Mouse (Mus musculus): Measurements from ENCODE around the gene Fbxw11. TPM values are rescaled to one million over a fixed set of nuclear protein-coding genes. Genes with fewer than 3 reads are reported as not detected.
"Not testable (repeated sequence)": the region's sequence is repeated elsewhere in the genome, so short reads cannot be mapped to it uniquely, and the experiment has no call there.

The Fbxw11 gene
- polyA plus RNA-seq, 1 experiment from 2014 or later, result 114 TPM

GRCm38 (mm10) chr11:32694322-32695003 lies 51.9 kb downstream of the Fbxw11 start:
- DNase-seq (ENCODE audit: low spot score); ATAC-seq (ENCODE audit: low FRiP score); H3K9me3 ChIP-seq (ENCODE audit: control insufficient read depth, low read length); H3K4me2 ChIP-seq (replicated peaks); H3K4me3 ChIP-seq (replicated peaks; ENCODE audit: low read length); H3K27me3 ChIP-seq (ENCODE audit: control insufficient read depth, insufficient read depth, low read length); H3K9ac ChIP-seq; H3K4me1 ChIP-seq (replicated peaks; ENCODE audit: control insufficient read depth, insufficient read depth, low read length); H3K27ac ChIP-seq; H3K36me3 ChIP-seq (replicated peaks; ENCODE audit: control insufficient read depth, insufficient read depth): not testable (repeated sequence)
- WGBS, result 60% methylated on average over 9 of the region's 9 CpGs

GRCm38 (mm10) chr11:32696446-32697090 lies 54.0 kb downstream of the Fbxw11 start:
- no peak overlapping the region for H3K27ac ChIP-seq
- H3K4me1 ChIP-seq (replicated peaks; ENCODE audit: control insufficient read depth, insufficient read depth, low read length), result peaks cover 7% of the 10 kb centered on the region; the same call in 1 of the 2 replicates
- WGBS, result 46% methylated on average over 2 of the region's 2 CpGs
- H3K9ac ChIP-seq, result no peak overlapping the region
- H3K9me3 ChIP-seq (ENCODE audit: control insufficient read depth, low read length), result no peaks in the 10 kb centered on the region
- ATAC-seq (ENCODE audit: low FRiP score), result no peak
- H3K4me2 ChIP-seq (replicated peaks), result no peak overlapping the region
- no peak for DNase-seq (ENCODE audit: low spot score)
- H3K27me3 ChIP-seq (ENCODE audit: control insufficient read depth, insufficient read depth, low read length), result no peaks in the 10 kb centered on the region
- no peak overlapping the region for H3K4me3 ChIP-seq (replicated peaks; ENCODE audit: low read length)
- H3K36me3 ChIP-seq (replicated peaks; ENCODE audit: control insufficient read depth, insufficient read depth), result no peaks in the 10 kb centered on the region

- H3K4me1 ChIP-seq (replicated peaks; ENCODE audit: control insufficient read depth, insufficient read depth, low read length), result peaks cover 7% of the 10 kb centered on the region; the same call in 1 of the 2 replicates
- no peaks in the 10 kb centered on the region for H3K36me3 ChIP-seq (replicated peaks; ENCODE audit: control insufficient read depth, insufficient read depth)
- H3K27me3 ChIP-seq (ENCODE audit: control insufficient read depth, insufficient read depth, low read length), result no peaks in the 10 kb centered on the region
- WGBS, result 77% methylated on average over 3 of the region's 3 CpGs
- H3K4me3 ChIP-seq (replicated peaks; ENCODE audit: low read length), result no peak overlapping the region
- H3K9me3 ChIP-seq (ENCODE audit: control insufficient read depth, low read length), result no peaks in the 10 kb centered on the region
- ATAC-seq (ENCODE audit: low FRiP score) (no peak), DNase-seq (ENCODE audit: low spot score) (no peak)
- H3K9ac ChIP-seq, result no peak overlapping the region
- H3K27ac ChIP-seq, result no peak overlapping the region
- no peak overlapping the region for H3K4me2 ChIP-seq (replicated peaks)
These were observed 55.2 kb downstream of the Fbxw11 start for GRCm38 (mm10) chr11:32697695-32698094.

GRCm38 (mm10) chr11:32699913-32700493 lies 57.5 kb downstream of the Fbxw11 start:
- no peaks in the 10 kb centered on the region for H3K27me3 ChIP-seq (ENCODE audit: control insufficient read depth, insufficient read depth, low read length)
- H3K4me2 ChIP-seq (replicated peaks), result no peak overlapping the region
- peaks cover 7% of the 10 kb centered on the region; the same call in 1 of the 2 replicates for H3K4me1 ChIP-seq (replicated peaks; ENCODE audit: control insufficient read depth, insufficient read depth, low read length)
- H3K27ac ChIP-seq, result no peak overlapping the region
- no peak overlapping the region for H3K4me3 ChIP-seq (replicated peaks; ENCODE audit: low read length)
- H3K9me3 ChIP-seq (ENCODE audit: control insufficient read depth, low read length), result no peaks in the 10 kb centered on the region
- WGBS, result 91% methylated on average over 3 of the region's 3 CpGs
- H3K36me3 ChIP-seq (replicated peaks; ENCODE audit: control insufficient read depth, insufficient read depth), result no peaks in the 10 kb centered on the region
- no peak overlapping the region for H3K9ac ChIP-seq
- DNase-seq (ENCODE audit: low spot score), result no peak
- no peak for ATAC-seq (ENCODE audit: low FRiP score)

GRCm38 (mm10) chr11:32701566-32701965 lies 59.0 kb downstream of the Fbxw11 start:
- no peak overlapping the region for H3K27ac ChIP-seq
- H3K27me3 ChIP-seq (ENCODE audit: control insufficient read depth, insufficient read depth, low read length), result no peaks in the 10 kb centered on the region
- no peaks in the 10 kb centered on the region for H3K36me3 ChIP-seq (replicated peaks; ENCODE audit: control insufficient read depth, insufficient read depth)
- no peaks in the 10 kb centered on the region for H3K9me3 ChIP-seq (ENCODE audit: control insufficient read depth, low read length)
- no peak overlapping the region for H3K4me2 ChIP-seq (replicated peaks)
- 88% methylated on average over 3 of the region's 3 CpGs for WGBS
- H3K9ac ChIP-seq, result no peak overlapping the region
- no peak overlapping the region for H3K4me3 ChIP-seq (replicated peaks; ENCODE audit: low read length)
- peaks cover under 1% of the 10 kb centered on the region; the same call in 1 of the 2 replicates for H3K4me1 ChIP-seq (replicated peaks; ENCODE audit: control insufficient read depth, insufficient read depth, low read length)
- ATAC-seq (ENCODE audit: low FRiP score), result no peak
- no peak for DNase-seq (ENCODE audit: low spot score)

GRCm38 (mm10) chr11:32704241-32704890 lies 61.8 kb downstream of the Fbxw11 start:
- H3K27ac ChIP-seq, result no peak overlapping the region
- no peaks in the 10 kb centered on the region for H3K27me3 ChIP-seq (ENCODE audit: control insufficient read depth, insufficient read depth, low read length)
- H3K9ac ChIP-seq, result no peak overlapping the region
- DNase-seq (ENCODE audit: low spot score) (no peak), ATAC-seq (ENCODE audit: low FRiP score) (no peak)
- no peak overlapping the region for H3K4me2 ChIP-seq (replicated peaks)
- no peaks in the 10 kb centered on the region for H3K9me3 ChIP-seq (ENCODE audit: control insufficient read depth, low read length)
- WGBS, result 82% methylated on average over 6 of the region's 6 CpGs
- H3K4me1 ChIP-seq (replicated peaks; ENCODE audit: control insufficient read depth, insufficient read depth, low read length), result no peaks in the 10 kb centered on the region; the same call in 1 of the 2 replicates
- H3K4me3 ChIP-seq (replicated peaks; ENCODE audit: low read length), result no peak overlapping the region
- no peaks in the 10 kb centered on the region for H3K36me3 ChIP-seq (replicated peaks; ENCODE audit: control insufficient read depth, insufficient read depth)

- no peak for ATAC-seq (ENCODE audit: low FRiP score)
- no peaks in the 10 kb centered on the region for H3K36me3 ChIP-seq (replicated peaks; ENCODE audit: control insufficient read depth, insufficient read depth)
- no peaks in the 10 kb centered on the region for H3K9me3 ChIP-seq (ENCODE audit: control insufficient read depth, low read length)
- no peak overlapping the region for H3K27ac ChIP-seq
- 84% methylated on average over 4 of the region's 4 CpGs for WGBS
- H3K4me3 ChIP-seq (replicated peaks; ENCODE audit: low read length), result no peak overlapping the region
- no peaks in the 10 kb centered on the region; the same call in 1 of the 2 replicates for H3K4me1 ChIP-seq (replicated peaks; ENCODE audit: control insufficient read depth, insufficient read depth, low read length)
- no peak overlapping the region for H3K9ac ChIP-seq
- DNase-seq (ENCODE audit: low spot score), result no peak
- no peak overlapping the region for H3K4me2 ChIP-seq (replicated peaks)
- no peaks in the 10 kb centered on the region for H3K27me3 ChIP-seq (ENCODE audit: control insufficient read depth, insufficient read depth, low read length)
These were observed 64.0 kb downstream of the Fbxw11 start for GRCm38 (mm10) chr11:32706406-32706993.

GRCm38 (mm10) chr11:32707481-32707880 lies 65.0 kb downstream of the Fbxw11 start:
- peaks cover 9% of the 10 kb centered on the region for H3K36me3 ChIP-seq (replicated peaks; ENCODE audit: control insufficient read depth, insufficient read depth)
- H3K27me3 ChIP-seq (ENCODE audit: control insufficient read depth, insufficient read depth, low read length), result no peaks in the 10 kb centered on the region
- WGBS, result 75% methylated on average over 3 of the region's 3 CpGs
- H3K4me2 ChIP-seq (replicated peaks), result no peak overlapping the region
- ATAC-seq (ENCODE audit: low FRiP score), result no peak
- no peak overlapping the region for H3K27ac ChIP-seq
- H3K4me3 ChIP-seq (replicated peaks; ENCODE audit: low read length), result no peak overlapping the region
- H3K9me3 ChIP-seq (ENCODE audit: control insufficient read depth, low read length), result no peaks in the 10 kb centered on the region
- no peak for DNase-seq (ENCODE audit: low spot score)
- H3K9ac ChIP-seq, result no peak overlapping the region
- no peaks in the 10 kb centered on the region; the same call in 1 of the 2 replicates for H3K4me1 ChIP-seq (replicated peaks; ENCODE audit: control insufficient read depth, insufficient read depth, low read length)
